Mouse (Mus musculus) kidney, adult 2 months (tissue): ENCODE measurements around the gene Ppil1. TPM values are rescaled to one million over a fixed set of nuclear protein-coding genes. Genes with fewer than 3 reads are reported as not detected.
"Not testable (repeated sequence)": the region's sequence is repeated elsewhere in the genome, so short reads cannot be mapped to it uniquely, and the experiment has no call there.

Experiments used
- DNase-seq: peaks from one replicate; pipeline ENCODE4 v3.0.0; 2021
- H3K27ac ChIP-seq: fragments of 200-500 bp; 2 replicates; pipeline ENCODE4 v1.5.1; 2012; ENCODE audit warnings: low read depth, low read length, control low read depth, inconsistent platforms; ENCODE audit not compliant: insufficient read depth
- H3K27me3 ChIP-seq: fragments of 200-500 bp; replicated peaks from 2 replicates; pipeline ENCODE4 v1.6.1; 2012; ENCODE audit warnings: mild to moderate bottlenecking, moderate library complexity, low read length, inconsistent platforms; ENCODE audit not compliant: control insufficient read depth, insufficient read depth
- H3K36me3 ChIP-seq: fragments of 200-500 bp; 2 replicates; pipeline ENCODE4 v1.6.1; 2012; ENCODE audit warnings: mild to moderate bottlenecking, moderate library complexity, low read length, inconsistent platforms; ENCODE audit not compliant: control insufficient read depth, insufficient read depth
- H3K4me1 ChIP-seq: fragments of 200-500 bp; 2 replicates; pipeline ENCODE4 v1.6.1; 2011; ENCODE audit warnings: low read length; ENCODE audit not compliant: control insufficient read depth, insufficient read depth
- H3K4me3 ChIP-seq: fragments of 200-500 bp; 2 replicates; pipeline ENCODE4 v1.5.1; 2011; ENCODE audit warnings: mild to moderate bottlenecking, low read depth, low read length, control low read depth; ENCODE audit not compliant: insufficient read depth
- CTCF ChIP-seq: fragments of 200-500 bp; conservative IDR thresholded peaks from 2 replicates; pipeline ENCODE4 v1.5.1; 2011; ENCODE audit warnings: low read depth, mild to moderate bottlenecking, control low read depth, low read length, moderate library complexity, mixed read lengths; ENCODE audit not compliant: insufficient read depth, insufficient read length
- POLR2A ChIP-seq: fragments of 200-500 bp; IDR thresholded peaks from one replicate; pipeline ENCODE4 v1.6.1; 2011; ENCODE audit warnings: low read depth, low read length, control low read depth
- WGBS: fragments of 180-500 bp; shearing (Covaris S2); methylation state at CpG from one replicate; pipeline ENCODE4 v1.1.7; 2018; 5-methylcytosine and 5-hydroxymethylcytosine counted together
- polyA plus RNA-seq: library from polyadenylated mRNA; depleted of rRNA; stranded (reverse); fragments of >200 nt; gene quantifications from 2 replicates; pipeline ENCODE4 v1.2.3, GENCODE M21; 2012

Ppil1 gene
- polyA plus RNA-seq, 1 experiment = 23.5 TPM

GRCm38 (mm10) chr17:29267931-29268681, 4.1 kb upstream of the Ppil1 start:
- TF ChIP-seq CTCF (no peak), POLR2A (no peak)
- Histone ChIP-seq H3K4me3 (peak overlapping the region; percentile 28), H3K4me1 (peaks cover 20% of the 10 kb centered on the region)

GRCm38 (mm10) chr17:29267040-29267439, 3.1 kb upstream of the Ppil1 start:
- H3K27me3 ChIP-seq, H3K4me3 ChIP-seq, H3K36me3 ChIP-seq, DNase-seq, H3K27ac ChIP-seq: not testable (repeated sequence)
- H3K4me1 ChIP-seq = peaks cover 25% of the 10 kb centered on the region
- WGBS = 89% methylated on average over 2 of the region's 2 CpGs

More at GRCm38 (mm10) chr17:29267931-29268681, 4.1 kb upstream of the Ppil1 start:
- WGBS = 39% methylated on average over 6 of the region's 6 CpGs
- peak overlapping the region; percentile 83; the same call in 1 of the 2 replicates for H3K27ac ChIP-seq
- no peaks in the 10 kb centered on the region for H3K27me3 ChIP-seq
- no peak for DNase-seq
- H3K36me3 ChIP-seq = no peaks in the 10 kb centered on the region

GRCm38 (mm10) chr17:29264760-29265159, 774 bp upstream of the Ppil1 start:
- peaks cover 15% of the 10 kb centered on the region; the same call in 1 of the 2 replicates for H3K4me1 ChIP-seq
- TF ChIP-seq POLR2A = no peak
- no peak for TF ChIP-seq CTCF
- no peak overlapping the region; the same call in 1 of the 2 replicates for H3K4me3 ChIP-seq
- no peak overlapping the region for H3K27ac ChIP-seq
- H3K36me3 ChIP-seq = no peaks in the 10 kb centered on the region
- 70% methylated on average over 5 of the region's 5 CpGs for WGBS
- no peaks in the 10 kb centered on the region for H3K27me3 ChIP-seq
- no peak for DNase-seq

- Histone ChIP-seq H3K4me3 (peak overlapping the region; percentile 82), H3K27me3 (no peaks in the 10 kb centered on the region), H3K36me3 (no peaks in the 10 kb centered on the region), H3K27ac (peak overlapping the region; percentile 97; the same call in 1 of the 2 replicates), H3K4me1 (peaks cover 15% of the 10 kb centered on the region; the same call in 1 of the 2 replicates)
- under 1% methylated on average over 14 of the region's 14 CpGs for WGBS
- no peak for DNase-seq
- no peak for TF ChIP-seq POLR2A
Measured at GRCm38 (mm10) chr17:29263417-29263816, 569 bp downstream of the Ppil1 start.

GRCm38 (mm10) chr17:29262259-29262649, 1.7 kb downstream of the Ppil1 start:
- Histone ChIP-seq H3K4me1 (peaks cover 22% of the 10 kb centered on the region), H3K27ac (no peak overlapping the region), H3K27me3 (no peaks in the 10 kb centered on the region), H3K4me3 (no peak overlapping the region), H3K36me3 (no peaks in the 10 kb centered on the region)
- WGBS = 40% methylated on average over 2 of the region's 2 CpGs
- TF ChIP-seq POLR2A = no peak
- TF ChIP-seq CTCF = no peak
- DNase-seq = no peak

- no peak for DNase-seq
- Histone ChIP-seq H3K4me3 (no peak overlapping the region), H3K4me1 (peaks cover 25% of the 10 kb centered on the region), H3K27me3 (no peaks in the 10 kb centered on the region), H3K27ac (no peak overlapping the region), H3K36me3 (no peaks in the 10 kb centered on the region)
- TF ChIP-seq CTCF (no peak), POLR2A (no peak)
- 67% methylated on average over 22 of the region's 22 CpGs for WGBS
Measured at GRCm38 (mm10) chr17:29261603-29262258, 2.3 kb downstream of the Ppil1 start.

- H3K4me3 ChIP-seq = no peak overlapping the region
- no peak overlapping the region for H3K27ac ChIP-seq
- no peaks in the 10 kb centered on the region for H3K36me3 ChIP-seq
- H3K27me3 ChIP-seq = no peaks in the 10 kb centered on the region
- H3K4me1 ChIP-seq = peaks cover 30% of the 10 kb centered on the region
- WGBS = 79% methylated on average over 15 of the region's 15 CpGs
- TF ChIP-seq CTCF = no peak
- TF ChIP-seq POLR2A = no peak
- no peak for DNase-seq
Measured at GRCm38 (mm10) chr17:29260501-29260900, 3.5 kb downstream of the Ppil1 start.
